Mouse (Mus musculus) CD4-positive, CD25-positive, alpha-beta regulatory T cell, adult 2 months (primary cell): ENCODE results near the gene Mdga2.

ENCODE experiments used
- DNase-seq: peaks from one replicate; pipeline ENCODE4 v3.0.0-alpha.2; 2012; ENCODE audit warnings: low read depth, low spot score

Mdga2 gene

DNA sequence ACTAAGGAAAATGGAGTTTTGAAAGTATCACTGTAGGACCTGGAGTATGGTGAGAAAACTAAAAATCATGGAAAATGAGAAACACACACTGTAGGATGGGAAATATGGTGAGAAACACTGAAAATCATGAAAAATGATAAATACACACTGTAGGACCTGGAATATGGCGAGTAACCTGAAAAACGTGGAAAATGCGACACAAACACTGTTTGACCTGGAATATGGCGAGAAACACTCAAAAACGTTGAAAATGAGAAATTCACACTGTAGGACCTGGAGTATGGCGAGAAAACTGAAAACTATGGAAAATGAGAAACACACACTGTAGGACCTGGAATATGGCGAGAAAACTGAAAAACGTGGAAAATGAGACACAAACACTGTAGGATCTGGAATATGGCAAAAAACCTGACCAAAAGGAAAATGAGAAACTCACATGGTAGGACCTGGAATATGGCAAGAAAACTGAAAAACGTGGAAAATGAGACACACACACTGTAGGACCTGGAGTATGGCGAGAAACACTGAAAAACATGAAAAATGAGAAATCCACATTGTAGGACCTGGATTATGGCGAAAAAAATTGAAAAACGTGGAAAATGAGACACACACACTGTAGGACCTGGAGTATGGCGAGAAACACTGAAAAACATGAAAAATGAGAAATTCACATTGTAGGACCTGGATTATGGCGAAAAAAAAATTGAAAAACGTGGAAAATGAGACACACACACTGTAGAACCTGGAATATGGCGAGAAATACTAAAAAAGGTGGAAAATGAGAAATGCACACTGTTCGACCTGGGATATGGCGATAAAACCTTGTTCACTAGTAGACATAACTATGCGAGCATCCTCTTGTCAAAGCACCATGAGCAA, 163.0 kb downstream of the Mdga2 start:
- DNase-seq = peak; percentile 46

DNA sequence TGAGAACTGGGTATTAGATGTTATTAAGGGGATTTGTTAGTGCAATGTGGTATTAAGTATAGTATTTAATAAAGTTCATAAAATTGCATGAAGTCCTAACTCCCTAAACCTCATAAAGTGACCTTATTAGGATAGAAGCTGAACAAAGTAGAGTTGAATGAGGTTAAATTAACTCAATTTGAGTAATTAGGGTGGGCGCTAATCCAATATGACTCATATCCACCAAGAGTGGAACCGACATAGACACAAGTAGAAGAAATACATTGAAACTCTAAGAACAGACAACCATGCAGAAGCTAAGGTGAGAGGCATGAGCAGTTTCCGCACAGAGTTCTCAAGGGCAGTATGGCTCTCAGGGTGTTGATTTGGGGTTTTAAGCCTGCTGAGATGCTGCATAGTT, 165.7 kb downstream of the Mdga2 start:
- no peak for DNase-seq

DNA sequence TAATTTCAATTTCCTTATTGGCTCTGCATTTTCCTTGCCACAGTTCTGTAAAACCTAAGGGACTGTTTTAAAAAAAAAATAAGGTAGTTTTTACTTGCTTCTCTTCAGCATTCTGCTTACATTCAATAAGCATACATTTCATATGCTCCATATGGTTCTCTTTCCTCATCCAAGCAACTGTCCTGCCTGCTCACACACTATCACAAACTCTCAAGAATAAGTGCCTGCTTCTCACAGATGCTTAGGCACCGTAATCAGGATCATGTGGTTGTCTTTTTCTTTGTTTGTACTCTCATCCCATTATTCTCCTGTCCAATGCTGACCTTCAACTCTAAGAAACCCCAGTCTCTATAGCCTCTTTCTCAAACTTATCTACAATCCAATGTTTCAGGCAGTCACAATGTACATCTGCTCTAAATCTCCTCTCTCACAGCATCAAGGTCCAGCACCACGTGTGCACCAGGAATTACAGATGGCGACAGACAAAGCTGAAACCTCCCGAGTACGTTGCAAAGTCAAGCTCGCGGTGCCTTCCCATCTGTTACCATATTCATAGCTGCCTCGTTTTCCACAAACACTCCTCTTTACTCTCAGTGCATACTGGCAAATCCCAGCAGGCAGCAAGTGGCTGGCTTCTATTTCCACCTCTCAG, 177.1 kb downstream of the Mdga2 start:
- DNase-seq = no peak

- DNase-seq = no peak
Measured at GRCm38 (mm10) chr12:67041865-67042264, 180.5 kb downstream of the Mdga2 start.

GRCm38 (mm10) chr12:67035509-67036261, 186.7 kb downstream of the Mdga2 start:
- DNase-seq = no peak

DNA sequence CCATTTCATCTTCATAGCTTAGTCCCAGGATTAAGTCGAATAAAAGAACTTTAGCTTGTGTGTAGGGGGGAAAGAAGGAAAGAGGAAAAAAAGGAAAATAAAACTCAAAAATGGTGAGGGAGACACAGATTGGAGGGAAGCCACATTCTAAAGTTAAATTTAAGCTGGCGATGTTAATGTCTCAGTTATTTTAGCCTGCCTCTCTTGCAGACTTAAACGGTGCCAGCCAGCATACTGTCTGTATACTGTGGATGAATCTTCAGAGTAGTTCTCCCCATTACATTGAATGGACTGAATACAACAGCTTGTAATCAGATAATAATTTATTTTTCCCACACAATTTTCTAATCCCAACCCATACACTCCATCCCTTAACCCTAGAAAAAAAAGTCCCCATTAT, 205.2 kb downstream of the Mdga2 start:
- no peak for DNase-seq

DNA sequence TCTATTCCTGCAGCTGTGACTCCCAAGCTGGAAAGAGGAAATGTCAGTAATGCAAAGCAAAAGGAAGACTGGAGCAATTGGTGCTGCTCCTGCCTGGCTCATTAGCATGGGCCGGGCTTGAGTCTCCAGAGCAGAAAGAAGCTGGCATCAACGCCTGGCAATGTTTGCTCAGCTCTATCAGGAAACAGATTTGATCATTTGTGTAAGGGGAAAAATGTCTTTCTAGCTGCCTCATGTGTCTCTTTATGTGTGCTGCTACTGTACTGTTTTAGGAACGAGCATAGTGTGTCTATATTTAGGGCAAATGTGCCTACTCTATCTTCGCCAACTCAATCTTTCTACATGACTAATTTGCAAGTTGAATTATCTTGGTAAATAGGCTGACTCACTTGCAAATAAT, 211.0 kb downstream of the Mdga2 start:
- no peak for DNase-seq

- no peak for DNase-seq
Measured at GRCm38 (mm10) chr12:67010318-67010717, 212.0 kb downstream of the Mdga2 start.

DNA sequence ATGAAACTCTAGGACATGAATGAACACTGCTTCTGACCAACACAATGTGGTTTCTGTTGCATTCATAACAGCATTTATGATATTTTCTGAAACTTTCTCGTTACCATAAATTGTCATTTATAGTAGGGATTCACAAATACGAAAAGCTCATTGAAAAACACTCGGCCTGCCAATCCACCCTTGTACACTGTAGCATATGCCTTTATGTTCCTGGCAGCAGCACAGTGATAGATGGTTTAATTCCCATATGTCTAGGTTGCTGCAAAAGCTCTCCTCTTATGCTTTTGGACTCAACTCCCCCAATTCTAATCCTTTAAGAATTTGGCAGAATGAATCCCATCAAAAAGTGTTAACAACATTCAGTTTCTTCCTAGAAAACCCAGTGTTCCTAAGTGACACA, 213.2 kb downstream of the Mdga2 start:
- DNase-seq = no peak

- DNase-seq = no peak
Measured at GRCm38 (mm10) chr12:66954129-66954528, 268.2 kb downstream of the Mdga2 start.

DNA sequence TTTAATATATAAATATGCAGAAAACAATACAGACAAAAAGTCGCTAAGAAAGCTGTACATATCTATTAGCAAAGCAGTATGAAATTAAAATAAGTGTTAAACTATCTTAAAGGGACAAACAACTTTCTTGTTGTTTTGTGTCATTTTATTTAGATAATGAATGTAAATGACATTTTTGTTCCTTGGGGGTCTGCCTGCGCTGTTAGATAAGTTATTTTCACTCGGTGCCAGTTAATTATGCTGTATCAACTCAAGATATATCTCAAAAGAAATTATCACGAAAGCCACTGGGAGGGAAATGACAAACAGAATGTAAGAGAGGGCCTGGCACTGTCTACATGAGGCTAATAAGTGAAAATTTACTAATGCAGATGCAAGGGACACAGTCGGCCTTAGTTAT, 306.6 kb downstream of the Mdga2 start:
- no peak for DNase-seq

- DNase-seq = no peak
Measured at GRCm38 (mm10) chr12:66899366-66899765, 323.0 kb downstream of the Mdga2 start.

- DNase-seq = no peak
Measured at GRCm38 (mm10) chr12:66896790-66897189, 325.6 kb downstream of the Mdga2 start.

GRCm38 (mm10) chr12:66890296-66890695, 332.1 kb downstream of the Mdga2 start:
- DNase-seq = no peak

GRCm38 (mm10) chr12:66889276-66889675, 333.1 kb downstream of the Mdga2 start:
- no peak for DNase-seq

GRCm38 (mm10) chr12:66888636-66889035, 333.7 kb downstream of the Mdga2 start:
- no peak for DNase-seq

DNA sequence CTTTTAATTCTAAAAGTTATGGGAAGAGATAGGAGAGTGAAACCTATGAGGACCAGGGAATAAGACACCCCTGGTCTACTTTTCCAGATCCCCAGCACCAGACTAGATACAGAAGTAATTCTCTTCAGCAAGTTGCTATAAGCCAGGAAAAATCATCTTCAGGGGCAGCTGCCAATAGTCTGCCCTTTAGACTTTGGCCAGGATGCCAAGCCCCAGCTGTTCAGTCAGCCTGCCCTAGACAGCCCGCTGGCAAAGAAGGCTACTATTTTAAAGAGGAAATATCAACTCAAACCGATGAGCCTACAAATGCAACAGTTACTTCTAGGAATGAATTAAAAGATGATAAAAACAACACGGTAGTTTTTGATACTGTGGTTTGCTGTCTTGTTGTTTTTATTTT, 356.1 kb downstream of the Mdga2 start:
- DNase-seq = no peak

DNA sequence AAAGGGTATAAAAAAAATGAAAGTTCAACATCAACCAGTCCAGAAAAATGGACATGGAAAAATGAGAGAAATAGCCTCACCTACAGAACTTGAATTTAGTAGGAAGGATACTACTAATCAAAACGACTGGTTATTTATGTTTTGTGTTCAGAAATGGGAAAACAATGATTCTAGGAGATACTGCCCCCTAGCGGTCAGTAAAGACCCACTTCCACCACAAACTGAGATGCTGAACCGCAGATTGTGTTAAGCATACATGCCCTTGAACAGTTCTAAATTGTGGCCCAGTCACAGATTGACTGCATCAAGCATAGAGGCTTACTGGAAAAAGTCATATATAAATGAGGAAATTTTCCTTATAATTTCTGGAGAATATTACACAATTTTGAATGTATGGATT, 369.2 kb downstream of the Mdga2 start:
- DNase-seq = no peak

GRCm38 (mm10) chr12:66840336-66840735, 382.0 kb downstream of the Mdga2 start:
- DNase-seq = no peak

- DNase-seq = no peak
Measured at GRCm38 (mm10) chr12:66755653-66756052, 466.7 kb downstream of the Mdga2 start.

- DNase-seq = no peak
Measured at GRCm38 (mm10) chr12:66734536-66734935, 487.8 kb downstream of the Mdga2 start.

- no peak for DNase-seq
Measured at GRCm38 (mm10) chr12:66724474-66724873, 497.9 kb downstream of the Mdga2 start.
